Mouse (Mus musculus): ENCODE results near the gene Wee2.

DNA sequence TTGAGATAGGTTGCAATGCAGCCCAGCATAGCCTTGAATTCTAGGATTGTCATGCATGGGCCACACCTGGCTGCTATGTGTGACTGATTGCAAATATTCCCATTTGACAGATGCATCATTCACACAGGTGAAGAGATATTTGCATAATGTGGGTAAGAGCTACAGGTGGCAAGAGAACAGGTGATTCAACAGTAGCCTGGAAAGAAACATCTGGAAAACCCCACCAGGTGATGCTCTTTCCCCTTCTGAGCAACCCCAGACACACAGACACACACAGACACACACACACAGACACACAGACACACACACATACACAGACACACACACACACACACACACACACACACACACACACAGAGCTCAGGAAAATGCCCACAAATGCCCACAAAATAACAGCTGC lies 7.1 kb upstream of the Wee2 start:
- no peak for TF ChIP-seq CTCF (IDR thresholded peaks at IDR 0.05; ENCODE audit: low read depth)
- no peak for TF ChIP-seq EP300 (IDR thresholded peaks at IDR 0.05; ENCODE audit: low read depth)

Measured in liver, embryonic 14.5 days (tissue).